Mouse (Mus musculus): Measurements from ENCODE around the gene Foxred2.

Foxred2 gene

DNA sequence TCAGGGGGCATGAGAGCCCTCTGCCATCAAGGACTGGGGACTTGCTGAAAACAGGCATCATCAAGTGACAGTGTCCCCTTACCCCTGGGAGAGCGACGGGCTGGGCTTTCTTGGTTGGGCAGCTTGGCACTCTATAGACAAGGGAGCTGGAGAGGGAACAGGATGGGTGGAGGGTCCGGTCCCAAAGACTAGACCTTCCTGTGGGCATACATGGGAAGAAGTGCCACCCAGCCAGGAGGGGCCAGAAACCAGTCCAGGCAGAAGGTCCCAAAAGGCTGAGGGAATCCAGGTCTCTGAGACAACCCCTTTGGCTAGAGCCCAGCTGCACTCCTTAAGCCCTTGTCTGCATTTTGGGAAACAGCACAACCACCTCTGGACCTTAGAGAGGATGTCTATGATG lies 42.0 kb downstream of the Foxred2 start:
- no peak for DNase-seq

DNA sequence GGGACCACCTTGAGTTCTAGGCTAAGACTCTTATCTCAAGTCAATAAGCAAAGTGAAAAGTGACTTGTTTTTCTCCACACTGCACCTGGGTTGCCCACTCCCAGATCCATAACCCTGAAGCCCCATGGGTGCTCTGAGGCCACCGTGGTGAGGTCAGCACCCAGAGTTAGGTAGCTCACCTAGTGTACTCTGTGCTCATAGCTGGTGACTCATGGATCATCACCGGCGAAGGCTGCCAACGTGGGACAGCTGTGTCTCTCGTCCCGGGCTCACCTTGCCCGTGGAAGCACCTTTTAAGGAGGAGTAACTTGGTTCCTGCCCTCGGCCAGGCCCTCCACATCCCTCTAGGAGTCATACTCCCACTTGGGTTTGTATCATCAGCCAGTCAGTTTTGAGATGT lies 43.5 kb downstream of the Foxred2 start:
- no peak for DNase-seq

DNA sequence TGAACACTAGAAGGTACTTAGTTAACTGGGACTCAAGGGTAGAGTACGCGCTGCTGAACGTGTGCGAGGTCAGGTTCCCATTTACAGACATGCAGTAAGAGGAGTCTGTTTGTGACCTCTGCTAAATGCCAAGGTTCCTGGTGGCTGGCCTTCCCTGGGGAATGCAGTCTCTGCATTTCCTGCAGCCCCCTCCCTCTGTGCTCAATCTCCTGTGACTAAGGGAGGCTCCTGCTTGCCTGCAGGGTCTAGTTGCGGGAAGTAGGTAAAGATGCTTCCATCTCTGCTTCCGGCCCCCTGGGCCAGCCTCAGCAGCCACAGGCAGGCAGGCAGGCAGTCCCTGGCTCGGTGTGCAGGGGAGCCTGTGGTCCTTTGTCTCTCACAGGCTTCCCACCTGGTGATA lies 43.9 kb downstream of the Foxred2 start:
- no peak for DNase-seq

DNA sequence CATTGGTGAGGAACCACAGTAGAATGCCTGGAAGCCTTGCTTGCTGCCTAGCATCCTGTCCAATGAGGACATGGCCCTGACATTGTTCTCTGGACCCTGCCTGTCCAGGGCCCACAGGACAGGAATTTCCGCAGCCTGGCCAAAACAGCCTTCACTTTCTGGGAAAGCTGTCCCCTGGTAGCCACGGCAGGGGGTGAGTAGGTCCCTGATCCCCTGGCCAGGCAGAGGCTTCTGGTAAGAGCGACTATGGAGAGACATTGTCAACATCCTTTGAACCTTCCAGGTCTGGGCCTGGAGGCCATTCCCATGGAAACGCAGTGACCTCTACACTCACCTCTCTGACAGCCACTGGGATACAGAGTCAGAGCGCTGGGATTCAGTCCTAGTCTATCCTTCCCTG lies 44.5 kb downstream of the Foxred2 start:
- no peak for DNase-seq

DNA sequence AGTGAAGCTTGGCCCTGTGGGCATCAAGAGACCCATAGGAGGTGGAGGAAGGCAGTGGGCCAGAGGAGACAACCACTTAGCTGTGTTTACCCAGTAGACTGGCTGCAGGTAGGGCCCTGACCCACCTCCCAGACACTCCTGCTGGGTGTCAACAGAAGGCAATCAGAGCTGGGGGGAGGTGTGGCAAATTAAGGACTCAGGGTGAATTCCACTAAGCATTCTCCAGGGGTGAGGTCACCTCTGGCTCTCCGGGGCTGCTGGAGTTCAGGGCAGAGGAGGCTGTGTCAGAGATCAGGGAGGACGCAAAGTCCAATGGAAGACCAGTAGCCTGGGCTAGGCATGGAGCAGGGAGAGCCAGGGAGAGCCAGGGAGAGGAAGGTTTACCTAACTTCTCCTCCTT lies 45.5 kb downstream of the Foxred2 start:
- no peak for DNase-seq

DNA sequence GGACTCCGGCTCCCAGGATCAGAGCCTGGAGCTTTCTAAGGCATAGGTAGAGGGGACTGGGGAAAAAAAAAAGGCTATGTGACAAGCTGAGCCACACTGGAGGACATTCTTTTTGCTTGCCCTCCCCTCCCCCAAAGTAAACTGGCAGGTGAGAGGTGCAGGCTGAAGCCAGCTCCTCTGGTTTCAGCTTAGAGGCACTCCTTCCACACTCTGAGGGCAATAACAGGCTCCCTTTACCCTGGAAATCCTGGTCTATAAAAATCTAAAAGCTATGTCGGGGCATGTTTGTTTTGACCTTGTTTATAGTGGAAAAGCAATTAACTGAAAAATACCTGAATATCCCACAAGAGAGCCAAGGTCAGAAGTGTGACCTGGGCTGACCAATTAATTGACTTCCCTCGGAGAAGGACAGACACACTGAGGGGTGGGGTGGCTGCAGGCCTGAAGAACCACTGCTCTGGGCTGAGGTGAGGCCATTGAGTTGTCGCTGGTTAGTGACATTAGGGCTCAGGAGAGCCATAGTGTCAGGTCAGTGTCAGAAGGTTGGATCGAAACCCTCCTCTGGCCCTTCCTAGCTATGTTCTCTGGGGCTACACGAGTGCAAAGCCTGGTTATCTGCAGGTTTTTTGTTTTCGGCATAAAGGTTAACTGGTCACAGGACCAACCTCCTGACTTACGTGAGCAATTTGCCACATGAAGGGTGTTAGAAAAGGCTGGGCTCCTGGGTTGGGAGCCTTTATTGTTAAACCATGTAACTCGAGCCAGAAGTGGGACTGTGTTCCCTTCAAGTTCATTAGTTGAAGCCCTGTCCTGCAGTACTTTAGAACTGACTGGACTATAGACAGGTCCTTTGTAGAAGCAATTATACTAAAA lies 48.6 kb downstream of the Foxred2 start:
- no peak for DNase-seq

DNA sequence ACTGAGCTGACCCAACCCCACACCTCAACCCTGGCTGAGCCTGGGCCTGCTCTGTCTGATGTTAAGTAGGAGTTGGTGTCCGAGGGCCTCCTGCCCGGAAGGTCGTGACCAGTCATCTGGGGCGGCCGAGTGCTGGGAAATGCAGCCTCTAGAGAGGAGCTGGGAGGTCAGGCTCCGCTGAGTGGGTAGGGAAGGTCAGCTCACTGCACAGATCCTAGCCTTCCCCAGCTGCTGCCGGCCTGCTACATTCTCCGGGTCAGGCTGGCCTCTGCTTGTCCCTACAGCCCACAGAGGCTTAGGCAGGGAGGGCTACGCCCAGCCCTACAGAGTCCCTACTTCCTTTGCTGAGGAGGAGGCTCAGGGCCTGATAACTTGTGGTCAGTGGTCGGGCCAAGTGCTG lies 50.0 kb downstream of the Foxred2 start:
- no peak for DNase-seq

DNA sequence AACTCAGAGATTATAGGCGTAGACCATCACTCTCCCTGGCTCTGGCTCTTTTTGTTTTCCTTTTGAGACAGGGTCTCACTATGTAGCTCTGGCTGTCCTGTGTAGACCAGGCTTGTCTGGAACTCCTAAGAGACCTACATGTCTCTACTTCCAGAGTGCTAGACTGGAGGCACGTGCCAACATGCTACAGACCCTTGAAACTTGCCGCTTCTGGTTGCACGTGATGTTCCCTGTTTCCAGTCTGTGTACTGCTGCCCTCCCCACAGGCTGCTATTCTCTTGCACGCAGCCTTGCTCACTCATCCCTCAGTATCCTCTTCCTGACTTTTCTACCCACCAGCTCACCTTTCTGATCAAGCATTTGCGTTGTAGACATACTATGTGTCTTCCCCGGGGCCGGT lies 50.4 kb downstream of the Foxred2 start:
- no peak for DNase-seq

DNA sequence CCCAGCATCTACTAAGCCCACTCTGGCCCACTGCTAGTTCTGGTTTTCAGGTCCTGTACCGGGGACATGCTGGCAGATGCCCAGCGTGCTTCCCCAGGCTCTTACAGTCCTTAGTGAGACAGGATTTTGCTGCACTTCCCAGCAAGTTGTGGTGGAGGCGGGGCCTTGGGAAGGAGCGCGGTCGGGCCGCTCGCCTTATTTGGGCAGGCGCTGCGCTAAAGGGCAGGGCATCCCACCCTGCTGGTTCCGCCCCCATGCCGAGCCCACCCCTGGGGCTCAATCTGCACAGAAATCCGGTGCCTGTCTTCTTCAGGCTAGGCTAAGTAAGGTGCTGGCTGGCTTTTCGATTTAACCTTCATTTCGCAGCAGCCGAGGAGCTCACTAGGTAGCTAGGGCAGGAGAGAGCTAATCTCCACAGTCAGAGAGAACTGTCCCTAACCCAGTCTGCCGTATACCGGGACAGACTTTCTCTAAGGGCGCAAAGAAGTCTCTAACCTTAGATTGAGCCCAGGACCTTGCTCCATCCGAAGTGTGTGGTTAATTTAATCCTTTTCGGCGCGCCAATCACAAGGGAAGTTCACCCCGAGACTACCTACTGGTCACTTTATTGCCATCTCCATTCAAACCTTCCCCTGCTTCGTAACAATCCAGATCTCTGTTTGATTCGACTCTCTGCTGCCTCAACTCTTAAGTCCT lies 51.1 kb downstream of the Foxred2 start:
- no peak for DNase-seq

DNA sequence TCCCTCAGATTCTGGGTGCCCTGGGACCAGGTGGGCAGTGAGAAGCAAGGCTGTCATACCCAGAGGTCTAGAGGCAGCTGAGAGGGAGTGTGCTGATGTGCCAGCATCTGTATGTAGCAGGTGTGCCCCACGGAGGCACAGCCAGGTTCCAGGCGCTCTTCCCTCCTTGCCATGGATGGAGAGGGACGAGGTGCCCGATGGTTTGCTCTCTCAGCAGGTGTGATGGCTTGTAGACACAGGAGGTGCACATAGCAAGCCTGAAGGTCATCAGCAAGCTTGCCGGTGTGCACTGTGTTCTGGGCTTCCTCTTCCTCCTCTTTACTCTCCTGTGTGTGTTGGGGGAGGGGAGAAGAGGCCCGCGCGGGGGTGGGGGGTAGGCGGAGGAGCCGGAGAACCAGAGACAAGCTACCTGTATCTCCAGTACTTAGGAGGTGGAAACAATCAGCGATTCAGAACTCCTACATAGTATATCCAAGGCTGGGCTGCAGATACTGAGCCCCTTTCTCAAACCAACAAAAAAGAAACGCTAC lies 52.1 kb downstream of the Foxred2 start:
- no peak for DNase-seq

DNA sequence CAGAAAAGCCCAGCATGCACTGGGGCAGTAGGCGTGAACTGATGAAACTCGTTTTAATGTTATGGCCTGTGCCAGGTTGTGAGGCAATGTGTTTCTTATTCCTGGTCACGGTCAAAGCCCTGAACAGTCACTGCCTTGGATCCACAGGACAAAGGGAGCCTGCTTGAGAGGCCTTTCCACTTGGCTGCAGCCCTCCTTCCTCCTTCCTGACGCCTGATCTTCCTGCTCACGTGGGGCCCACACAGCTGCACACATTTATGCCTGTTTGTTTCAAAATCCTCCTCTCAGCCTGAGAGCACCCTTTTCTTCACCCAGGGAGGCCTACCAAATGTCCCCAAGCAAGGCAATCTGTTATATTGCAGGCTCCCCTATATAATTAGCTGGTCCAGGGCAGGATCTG lies 53.3 kb downstream of the Foxred2 start:
- no peak for DNase-seq

DNA sequence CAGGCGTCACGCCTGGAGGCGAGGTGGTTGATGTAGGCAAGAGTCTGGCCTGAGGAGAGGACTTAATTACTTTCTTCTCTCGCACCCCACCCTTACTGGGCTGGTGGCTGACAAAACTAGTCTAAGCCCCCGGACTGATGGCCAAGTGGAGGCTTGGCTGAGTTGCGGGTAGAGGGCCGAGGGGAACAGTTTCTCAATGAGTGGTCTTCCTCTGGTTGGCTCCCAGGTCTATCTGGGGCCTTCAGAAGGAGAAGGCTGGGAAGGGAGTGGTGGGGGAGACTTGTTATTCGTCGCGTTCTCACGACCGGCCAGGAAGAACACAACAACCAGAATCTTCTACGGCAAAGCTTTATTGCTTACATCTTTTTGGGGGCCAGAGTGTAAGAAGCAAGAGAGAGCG lies 61.6 kb downstream of the Foxred2 start:
- no peak for DNase-seq

DNA sequence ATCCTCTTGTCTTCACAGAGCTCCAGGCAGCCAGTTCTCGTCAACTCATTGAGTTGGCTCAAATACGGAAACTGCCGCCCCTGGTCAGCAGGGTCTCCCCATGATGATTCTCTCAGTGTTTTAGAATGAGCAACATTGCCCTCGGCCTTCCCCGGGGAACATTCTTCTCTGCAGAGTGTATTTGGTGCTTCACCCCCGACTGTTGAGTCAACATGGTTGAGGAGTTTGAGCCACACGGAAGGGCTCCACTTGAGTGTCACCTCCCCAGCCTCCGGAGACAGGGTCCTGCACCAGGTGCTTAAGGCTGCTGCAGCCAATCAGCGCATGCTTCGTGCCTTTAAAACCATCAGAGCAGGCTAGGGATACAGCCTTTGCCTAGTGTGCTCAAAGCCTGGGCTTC lies 63.2 kb downstream of the Foxred2 start:
- DNase-seq: no peak

DNA sequence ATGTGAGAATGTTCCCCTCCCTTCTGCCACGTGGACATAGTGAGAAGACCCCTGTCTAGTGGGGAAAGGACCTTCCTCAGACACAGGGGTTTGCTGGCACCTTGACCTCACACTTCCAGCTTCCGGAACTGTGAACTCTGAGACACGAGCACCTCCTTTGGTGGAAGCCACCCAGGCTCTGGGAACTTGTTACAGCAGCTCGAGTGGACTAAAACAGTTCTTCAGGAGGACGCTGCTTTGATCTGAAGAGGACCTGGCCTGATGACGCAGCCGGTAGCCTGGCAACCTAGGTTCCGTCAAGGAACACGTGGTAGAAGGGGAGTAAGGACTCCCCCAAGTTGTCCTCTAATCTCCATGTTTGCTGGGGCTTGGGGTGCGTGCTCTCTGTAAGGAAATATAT lies 64.1 kb downstream of the Foxred2 start:
- no peak for DNase-seq

DNA sequence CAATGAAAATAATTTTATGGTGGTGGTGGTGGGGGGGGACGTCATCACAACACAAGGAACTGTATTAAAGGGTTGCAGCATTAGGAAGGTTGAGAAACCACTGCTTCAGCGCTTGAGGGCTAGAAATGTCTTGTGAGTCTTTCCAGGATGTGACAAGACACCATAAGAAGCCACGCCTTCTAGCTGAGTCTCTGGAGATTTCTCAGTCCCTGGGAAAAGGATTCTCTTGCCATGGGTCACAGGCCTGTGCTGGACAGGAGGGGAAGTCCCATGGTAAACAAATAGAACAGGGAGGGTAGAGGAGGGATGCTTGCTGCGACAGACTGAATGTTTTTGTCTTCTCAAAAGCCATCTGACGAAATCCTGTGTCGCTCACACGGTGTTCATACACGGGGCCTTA lies 64.8 kb downstream of the Foxred2 start:
- DNase-seq: no peak
